Mouse (Mus musculus) hindbrain, embryonic 14.5 days (tissue): ENCODE data around the gene Nfasc. TPM values are rescaled to one million over a fixed set of nuclear protein-coding genes. Genes with fewer than 3 reads are reported as not detected.
A peak's percentile ranks its signal among the peaks of the same experiment; 100 is the strongest.

Experiments
- ATAC-seq: fragments of 200-750 bp; cut with Nextera tagmentation; 2 replicates; pipeline ENCODE4 v1.8.0; 2017; ENCODE audit warnings: moderate number of reproducible peaks, mild to moderate bottlenecking, moderate TSS enrichment, moderate library complexity; ENCODE audit not compliant: low FRiP score
- DNase-seq: peaks from one replicate; pipeline ENCODE4 v3.0.0-alpha.2; 2015; ENCODE audit warnings: low spot score
- H3K27ac ChIP-seq: fragments of 300-500 bp; sonication (generic); 2 replicates; pipeline ENCODE4 v1.5.1; 2014; ENCODE audit warnings: mild to moderate bottlenecking, moderate library complexity
- H3K27me3 ChIP-seq: fragments of 300-500 bp; sonication (generic); 2 replicates; pipeline ENCODE4 v1.6.1; 2014; ENCODE audit warnings: mild to moderate bottlenecking, low read length, mixed read lengths; ENCODE audit not compliant: control insufficient read depth, insufficient read depth
- H3K36me3 ChIP-seq: fragments of 300-500 bp; sonication (generic); replicated peaks from 2 replicates; pipeline ENCODE4 v1.6.1; 2014; ENCODE audit not compliant: control insufficient read depth, insufficient read depth
- H3K4me1 ChIP-seq: fragments of 300-500 bp; sonication (generic); replicated peaks from 2 replicates; pipeline ENCODE4 v1.6.1; 2014; ENCODE audit warnings: antibody characterized with exemption, low read length, mixed read lengths; ENCODE audit not compliant: control insufficient read depth, insufficient read depth
- H3K4me2 ChIP-seq: fragments of 300-500 bp; sonication (generic); replicated peaks from 2 replicates; pipeline ENCODE4 v1.6.1; 2014; ENCODE audit warnings: mild to moderate bottlenecking, moderate library complexity
- H3K4me3 ChIP-seq: fragments of 300-500 bp; sonication (generic); replicated peaks from 2 replicates; pipeline ENCODE4 v1.5.1; 2014; ENCODE audit warnings: mild to moderate bottlenecking, low read length
- H3K9ac ChIP-seq: fragments of 300-500 bp; sonication (generic); 2 replicates; pipeline ENCODE4 v1.6.1; 2014
- H3K9me3 ChIP-seq: fragments of 300-500 bp; sonication (generic); 2 replicates; pipeline ENCODE4 v1.6.1; 2016; ENCODE audit warnings: low read length; ENCODE audit not compliant: control insufficient read depth
- WGBS: fragments of 180-500 bp; shearing (Covaris S2); extraction: QIAGEN DNeasy Blood & Tissue Kit; methylation state at CpG from one replicate; pipeline ENCODE4 v1.1.7; 2014; 5-methylcytosine and 5-hydroxymethylcytosine counted together
- polyA plus RNA-seq: library from polyadenylated mRNA; unstranded; fragments of >200 nt; fragmentation: Nextera tagmentation; extraction: Ambion mirVana; gene quantifications from 2 replicates; pipeline ENCODE4 v1.2.1, GENCODE M21; 2014

Nfasc gene
- polyA plus RNA-seq, 1 experiment from 2014 or later: 42.8 TPM

DNA sequence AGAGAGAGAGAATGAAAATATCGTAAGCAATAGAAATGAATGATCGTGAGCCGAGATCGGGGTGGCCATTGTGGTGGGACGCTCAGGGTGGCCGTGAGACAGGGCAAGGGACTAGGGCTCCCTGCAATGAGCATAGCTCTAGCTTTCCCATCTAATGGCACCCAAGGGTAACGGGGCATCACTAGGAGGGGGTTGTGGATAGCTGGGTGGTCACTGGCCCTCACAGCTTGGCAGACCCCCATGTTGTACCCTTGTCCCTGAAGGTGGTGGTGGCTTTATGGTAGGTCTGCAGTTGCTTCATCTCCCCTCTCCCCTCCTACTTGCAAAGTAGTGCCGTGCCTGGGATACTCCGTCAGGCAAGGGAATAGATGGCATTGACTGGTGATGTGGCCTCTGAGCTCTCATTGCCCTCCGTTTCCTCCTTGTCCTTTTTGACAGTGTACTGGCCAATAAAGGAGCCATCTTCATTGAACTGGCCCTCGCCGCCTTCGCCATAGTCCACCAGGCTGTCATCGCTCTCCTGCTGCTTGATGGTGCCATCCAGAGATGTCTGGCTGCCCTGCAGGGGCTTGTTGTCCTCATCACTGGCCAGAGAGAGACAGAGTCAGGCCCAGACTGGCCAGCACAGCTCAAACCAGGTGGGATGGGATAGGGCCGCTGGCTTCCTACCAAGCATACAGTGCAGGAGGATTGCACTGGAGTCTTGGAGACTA, 171.4 kb downstream of the Nfasc start:
- Histone ChIP-seq H3K9ac (no peak overlapping the region), H3K27ac (peak overlapping the region; percentile 70), H3K4me1 (peaks cover 8% of the 10 kb centered on the region), H3K4me3 (no peak overlapping the region), H3K36me3 (peaks cover 16% of the 10 kb centered on the region), H3K9me3 (no peaks in the 10 kb centered on the region), H3K27me3 (no peaks in the 10 kb centered on the region), H3K4me2 (no peak overlapping the region)
- WGBS: 91% methylated on average over 15 of the region's 15 CpGs
- DNase-seq (no peak), ATAC-seq (no peak)

DNA sequence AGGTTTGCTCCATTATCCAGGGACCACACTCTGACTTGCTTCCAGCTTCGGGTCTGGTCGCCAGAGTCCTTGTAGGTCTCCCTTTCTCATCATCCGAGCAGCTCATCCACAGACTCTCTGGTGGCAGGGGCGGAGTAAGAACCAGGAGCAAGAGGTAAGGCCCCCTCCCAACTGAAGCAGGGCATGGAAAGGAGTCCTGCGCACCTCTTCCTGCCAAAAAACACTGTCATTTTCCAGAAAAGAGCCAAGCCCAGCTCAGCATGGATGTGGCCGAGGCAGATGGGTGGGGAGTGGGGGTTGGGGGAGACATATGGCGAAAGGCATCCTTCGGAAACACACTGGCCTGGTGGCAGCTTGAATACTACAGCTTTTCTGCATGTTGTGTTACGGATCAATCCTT, 172.1 kb downstream of the Nfasc start:
- no peaks in the 10 kb centered on the region for H3K27me3 ChIP-seq
- no peak overlapping the region for H3K4me2 ChIP-seq
- DNase-seq (no peak), ATAC-seq (no peak)
- peaks cover 8% of the 10 kb centered on the region for H3K4me1 ChIP-seq
- no peaks in the 10 kb centered on the region for H3K9me3 ChIP-seq
- 64% methylated on average over 9 of the region's 9 CpGs for WGBS
- no peak overlapping the region for H3K4me3 ChIP-seq
- H3K9ac ChIP-seq: no peak overlapping the region
- peak overlapping the region; percentile 70 for H3K27ac ChIP-seq
- peaks cover 16% of the 10 kb centered on the region for H3K36me3 ChIP-seq

DNA sequence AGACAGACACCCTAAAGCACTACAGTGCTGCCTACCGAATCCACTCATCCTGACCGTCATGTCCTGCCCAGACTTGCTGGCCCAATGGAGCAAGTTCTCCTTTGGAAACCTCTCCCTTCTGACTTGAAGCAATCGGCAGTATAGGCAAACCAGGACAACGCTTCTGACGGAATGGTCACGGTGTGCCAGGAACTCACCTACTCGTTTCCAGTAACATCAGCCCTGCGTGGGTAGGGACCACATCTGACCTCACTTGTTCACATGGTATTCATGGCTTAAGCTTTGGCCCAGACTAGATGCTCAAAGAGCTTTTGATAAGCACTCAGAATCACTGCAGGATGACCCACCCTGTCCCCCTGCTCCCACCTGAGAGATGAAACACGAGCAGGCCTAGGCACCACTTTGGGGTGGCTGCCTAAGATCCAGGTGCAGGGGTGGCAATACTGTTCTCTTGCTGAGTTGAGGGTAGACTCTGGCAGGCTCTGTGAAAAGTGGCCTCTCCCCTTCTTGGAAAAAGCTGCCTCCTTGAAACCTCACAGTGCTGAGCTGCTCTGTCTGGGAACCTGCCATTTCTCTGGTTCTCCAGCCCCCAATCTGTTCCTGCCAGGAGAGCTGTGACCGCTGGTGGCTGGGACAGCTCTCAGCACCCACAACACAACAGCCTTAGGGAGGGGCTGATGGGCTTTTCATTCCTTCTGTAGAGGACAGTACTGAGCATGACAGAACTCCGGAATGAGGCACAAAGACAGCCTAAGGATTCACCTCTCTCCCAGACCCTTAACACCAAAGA, 174.1 kb downstream of the Nfasc start:
- ATAC-seq (no peak), DNase-seq (no peak)
- Histone ChIP-seq H3K27me3 (no peaks in the 10 kb centered on the region), H3K27ac (no peak overlapping the region), H3K4me2 (no peak overlapping the region), H3K9me3 (no peaks in the 10 kb centered on the region), H3K4me1 (peaks cover 14% of the 10 kb centered on the region), H3K9ac (no peak overlapping the region), H3K4me3 (no peak overlapping the region), H3K36me3 (peaks cover 9% of the 10 kb centered on the region; the same call in 1 of the 2 replicates)
- WGBS: 82% methylated on average over 11 of the region's 11 CpGs

GRCm38 (mm10) chr1:132565766-132566165, 175.8 kb downstream of the Nfasc start:
- ATAC-seq (no peak), DNase-seq (no peak)
- Histone ChIP-seq H3K9ac (no peak overlapping the region), H3K27me3 (no peaks in the 10 kb centered on the region), H3K4me2 (no peak overlapping the region), H3K4me3 (no peak overlapping the region), H3K36me3 (peaks cover 9% of the 10 kb centered on the region; the same call in 1 of the 2 replicates), H3K9me3 (no peaks in the 10 kb centered on the region), H3K4me1 (peaks cover 28% of the 10 kb centered on the region), H3K27ac (no peak overlapping the region)
- WGBS: 74% methylated on average over 7 of the region's 7 CpGs

- WGBS: 27% methylated on average over 6 of the region's 6 CpGs
- peaks cover 35% of the 10 kb centered on the region for H3K4me1 ChIP-seq
- H3K36me3 ChIP-seq: peaks cover 9% of the 10 kb centered on the region; the same call in 1 of the 2 replicates
- H3K27ac ChIP-seq: no peak overlapping the region
- no peaks in the 10 kb centered on the region for H3K27me3 ChIP-seq
- no peak overlapping the region for H3K9ac ChIP-seq
- no peak overlapping the region for H3K4me3 ChIP-seq
- H3K4me2 ChIP-seq: no peak overlapping the region
- ATAC-seq (no peak), DNase-seq (no peak)
- no peaks in the 10 kb centered on the region for H3K9me3 ChIP-seq
Observed at GRCm38 (mm10) chr1:132564946-132565345, 176.7 kb downstream of the Nfasc start.

- Histone ChIP-seq H3K9me3 (no peaks in the 10 kb centered on the region), H3K4me2 (no peak overlapping the region), H3K4me1 (peaks cover 49% of the 10 kb centered on the region), H3K27me3 (no peaks in the 10 kb centered on the region), H3K4me3 (no peak overlapping the region), H3K9ac (no peak overlapping the region), H3K27ac (peak overlapping the region; percentile 86), H3K36me3 (no peaks in the 10 kb centered on the region)
- peak; percentile 29; the same call in 1 of the 2 replicates for ATAC-seq
- 4% methylated on average over 10 of the region's 10 CpGs for WGBS
- no peak for DNase-seq
Observed at GRCm38 (mm10) chr1:132562337-132562795, 179.2 kb downstream of the Nfasc start.

GRCm38 (mm10) chr1:132560907-132561700, 180.5 kb downstream of the Nfasc start:
- ATAC-seq (no peak), DNase-seq (no peak)
- 0 out of 2 replicates have a peak overlapping the region, but pooled peaks have one; percentile 3 for H3K9ac ChIP-seq
- WGBS: 40% methylated on average over 8 of the region's 8 CpGs
- no peak overlapping the region for H3K4me2 ChIP-seq
- H3K4me1 ChIP-seq: peaks cover 49% of the 10 kb centered on the region
- H3K9me3 ChIP-seq: no peaks in the 10 kb centered on the region
- no peak overlapping the region for H3K4me3 ChIP-seq
- no peaks in the 10 kb centered on the region for H3K36me3 ChIP-seq
- H3K27me3 ChIP-seq: no peaks in the 10 kb centered on the region
- H3K27ac ChIP-seq: peak overlapping the region; percentile 86

GRCm38 (mm10) chr1:132559045-132559444, 182.6 kb downstream of the Nfasc start:
- H3K4me2 ChIP-seq: no peak overlapping the region
- WGBS: 6% methylated on average over 6 of the region's 6 CpGs
- DNase-seq: no peak
- H3K36me3 ChIP-seq: no peaks in the 10 kb centered on the region
- H3K4me1 ChIP-seq: peaks cover 49% of the 10 kb centered on the region
- H3K9me3 ChIP-seq: no peaks in the 10 kb centered on the region
- H3K9ac ChIP-seq: no peak overlapping the region
- ATAC-seq: no peak
- no peaks in the 10 kb centered on the region for H3K27me3 ChIP-seq
- H3K4me3 ChIP-seq: no peak overlapping the region
- peak overlapping the region; percentile 86 for H3K27ac ChIP-seq
